Mouse (Mus musculus) liver, embryonic 12.5 days (tissue): Measurements from ENCODE around the gene Prss2. TPM values are rescaled to one million over a fixed set of nuclear protein-coding genes. Genes with fewer than 3 reads are reported as not detected.

ENCODE experiments used
- ATAC-seq: fragments of 200-750 bp; cut with Nextera tagmentation; 2 replicates; pipeline ENCODE4 v1.8.0; 2017; ENCODE audit warnings: moderate number of reproducible peaks, mild to moderate bottlenecking, moderate library complexity
- H3K27ac ChIP-seq: fragments of 300-500 bp; sonication (generic); 2 replicates; pipeline ENCODE4 v1.5.1; 2016; ENCODE audit warnings: mild to moderate bottlenecking
- H3K27me3 ChIP-seq: fragments of 300-500 bp; sonication (generic); replicated peaks from 2 replicates; pipeline ENCODE4 v1.6.1; 2016; ENCODE audit warnings: mild to moderate bottlenecking, moderate library complexity
- H3K36me3 ChIP-seq: fragments of 300-500 bp; sonication (generic); 2 replicates; pipeline ENCODE4 v1.6.1; 2016; ENCODE audit warnings: mild to moderate bottlenecking, moderate library complexity
- H3K4me1 ChIP-seq: fragments of 300-500 bp; sonication (generic); 2 replicates; pipeline ENCODE4 v1.6.1; 2016
- H3K4me2 ChIP-seq: fragments of 300-500 bp; sonication (generic); 2 replicates; pipeline ENCODE4 v1.6.1; 2016; ENCODE audit warnings: mild to moderate bottlenecking, moderate library complexity
- H3K4me3 ChIP-seq: fragments of 300-500 bp; sonication (generic); 2 replicates; pipeline ENCODE4 v1.5.1; 2016; ENCODE audit warnings: mild to moderate bottlenecking, moderate library complexity
- H3K9ac ChIP-seq: fragments of 300-500 bp; sonication (generic); 2 replicates; pipeline ENCODE4 v1.6.1; 2016; ENCODE audit warnings: mild to moderate bottlenecking, moderate library complexity
- H3K9me3 ChIP-seq: fragments of 300-500 bp; sonication (generic); replicated peaks from 2 replicates; pipeline ENCODE4 v1.6.1; 2016; ENCODE audit warnings: mild to moderate bottlenecking, moderate library complexity
- WGBS: fragments of 180-500 bp; shearing (Covaris S2); methylation state at CpG from one replicate; pipeline ENCODE4 v1.1.7; 2016; ENCODE audit not compliant: insufficient replicate concordance; 5-methylcytosine and 5-hydroxymethylcytosine counted together
- polyA plus RNA-seq: library from polyadenylated mRNA; unstranded; fragments of >200 nt; fragmentation: Nextera tagmentation; extraction: Ambion mirVana; gene quantifications from 2 replicates; pipeline ENCODE4 v1.2.1, GENCODE M21; 2016

Prss2 gene
- polyA plus RNA-seq, 1 experiment from 2014 or later, result not detected

- 45% methylated on average over 1 of the region's 1 CpGs for WGBS
- peak; percentile 54 for ATAC-seq
- Histone ChIP-seq H3K9me3 (no peaks in the 10 kb centered on the region), H3K4me3 (no peak overlapping the region), H3K36me3 (no peaks in the 10 kb centered on the region), H3K27me3 (peaks cover 29% of the 10 kb centered on the region), H3K27ac (no peak overlapping the region), H3K4me1 (peaks cover 19% of the 10 kb centered on the region), H3K4me2 (no peak overlapping the region), H3K9ac (no peak overlapping the region)
Measured at GRCm38 (mm10) chr6:41541746-41542145, 20.2 kb downstream of the Prss2 start.

- H3K4me1 ChIP-seq, result peaks cover 19% of the 10 kb centered on the region
- peaks cover 29% of the 10 kb centered on the region for H3K27me3 ChIP-seq
- peak overlapping the region; percentile 48 for H3K4me2 ChIP-seq
- no peak overlapping the region for H3K9ac ChIP-seq
- H3K4me3 ChIP-seq, result no peak overlapping the region
- H3K9me3 ChIP-seq, result no peaks in the 10 kb centered on the region
- ATAC-seq, result no peak
- no peak overlapping the region for H3K27ac ChIP-seq
- 23% methylated on average over 3 of the region's 3 CpGs for WGBS
- H3K36me3 ChIP-seq, result no peaks in the 10 kb centered on the region
Measured at GRCm38 (mm10) chr6:41542983-41543382, 21.4 kb downstream of the Prss2 start.

DNA sequence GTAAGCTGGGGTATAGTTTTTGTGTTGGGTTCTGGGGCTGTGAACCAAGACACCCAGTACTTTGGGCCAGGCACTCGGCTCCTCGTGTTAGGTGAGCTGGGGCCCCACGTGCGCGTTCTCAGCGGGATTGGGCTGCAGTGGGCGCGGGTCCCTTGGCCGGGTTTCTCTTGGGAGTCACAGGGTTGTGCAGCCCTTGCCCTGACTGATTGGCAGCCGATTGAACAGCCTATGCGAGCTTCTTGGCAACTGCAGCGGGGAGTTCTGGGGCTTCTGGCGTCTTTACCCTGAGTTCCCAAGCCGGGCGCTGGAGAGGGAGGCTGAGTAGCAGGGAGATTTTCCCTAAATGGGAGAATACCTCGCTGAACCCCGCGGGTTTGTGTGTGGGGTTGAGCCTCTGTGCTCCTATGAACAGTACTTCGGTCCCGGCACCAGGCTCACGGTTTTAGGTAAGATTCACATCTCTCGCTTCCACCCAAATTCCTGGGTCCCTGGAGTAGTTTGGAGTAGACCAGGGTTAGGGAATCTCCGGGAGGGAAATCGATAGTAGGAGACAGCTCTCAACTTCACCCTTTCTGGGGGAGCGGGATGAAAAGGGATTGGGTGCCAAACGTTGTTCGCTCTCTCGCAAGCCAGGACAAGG lies 21.9 kb downstream of the Prss2 start:
- Histone ChIP-seq H3K9ac (peak overlapping the region; percentile 31; the same call in 1 of the 2 replicates), H3K9me3 (no peaks in the 10 kb centered on the region), H3K4me1 (peaks cover 19% of the 10 kb centered on the region), H3K27ac (no peak overlapping the region), H3K4me3 (peak overlapping the region; percentile 34), H3K36me3 (no peaks in the 10 kb centered on the region), H3K27me3 (peaks cover 29% of the 10 kb centered on the region), H3K4me2 (peak overlapping the region; percentile 48)
- ATAC-seq, result no peak
- WGBS, result 11% methylated on average over 28 of the region's 28 CpGs

- Histone ChIP-seq H3K4me3 (no peak overlapping the region), H3K4me1 (peaks cover 19% of the 10 kb centered on the region), H3K36me3 (no peaks in the 10 kb centered on the region), H3K9ac (no peak overlapping the region), H3K4me2 (no peak overlapping the region), H3K27me3 (peaks cover 29% of the 10 kb centered on the region), H3K27ac (no peak overlapping the region), H3K9me3 (no peaks in the 10 kb centered on the region)
- ATAC-seq, result no peak
- 69% methylated on average over 5 of the region's 5 CpGs for WGBS
Measured at GRCm38 (mm10) chr6:41544381-41544924, 22.9 kb downstream of the Prss2 start.

- Histone ChIP-seq H3K36me3 (no peaks in the 10 kb centered on the region), H3K9ac (no peak overlapping the region), H3K4me1 (peaks cover 19% of the 10 kb centered on the region), H3K9me3 (no peaks in the 10 kb centered on the region), H3K27me3 (peaks cover 29% of the 10 kb centered on the region), H3K4me3 (no peak overlapping the region), H3K27ac (no peak overlapping the region), H3K4me2 (no peak overlapping the region)
- ATAC-seq, result no peak
- 69% methylated on average over 4 of the region's 4 CpGs for WGBS
Measured at GRCm38 (mm10) chr6:41545266-41545665, 23.7 kb downstream of the Prss2 start.

- WGBS, result 70% methylated on average over 5 of the region's 5 CpGs
- Histone ChIP-seq H3K9me3 (no peaks in the 10 kb centered on the region), H3K27ac (no peak overlapping the region), H3K27me3 (peaks cover 29% of the 10 kb centered on the region), H3K4me2 (no peak overlapping the region), H3K4me3 (no peak overlapping the region), H3K9ac (no peak overlapping the region), H3K4me1 (peaks cover 7% of the 10 kb centered on the region; the same call in 1 of the 2 replicates), H3K36me3 (no peaks in the 10 kb centered on the region)
- no peak for ATAC-seq
Measured at GRCm38 (mm10) chr6:41547056-41547650, 25.6 kb downstream of the Prss2 start.

DNA sequence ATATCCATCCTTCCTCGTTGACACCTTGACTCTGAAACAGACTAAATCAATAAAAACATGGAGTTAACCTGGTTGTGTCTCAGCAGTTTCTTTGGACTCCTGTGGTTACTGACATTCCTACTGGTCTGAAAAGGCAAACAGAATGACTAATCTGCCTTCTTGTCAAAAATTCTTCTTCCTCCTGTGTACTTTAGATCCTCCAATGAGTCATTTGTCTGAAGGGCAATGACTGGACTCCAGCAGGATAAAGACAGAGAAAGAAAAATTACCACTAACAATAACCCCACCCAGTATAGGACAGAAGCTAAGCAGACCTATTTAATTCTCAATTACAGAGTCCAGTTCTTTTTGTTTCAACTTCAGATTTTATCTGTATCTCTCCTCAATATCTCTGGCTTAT lies 26.7 kb downstream of the Prss2 start:
- H3K9ac ChIP-seq, result no peak overlapping the region
- H3K27me3 ChIP-seq, result peaks cover 20% of the 10 kb centered on the region
- ATAC-seq, result no peak
- no peaks in the 10 kb centered on the region for H3K36me3 ChIP-seq
- peaks cover 7% of the 10 kb centered on the region; the same call in 1 of the 2 replicates for H3K4me1 ChIP-seq
- H3K4me3 ChIP-seq, result no peak overlapping the region
- H3K9me3 ChIP-seq, result no peaks in the 10 kb centered on the region
- no peak overlapping the region for H3K27ac ChIP-seq
- WGBS, result 45% methylated on average over 1 of the region's 1 CpGs
- no peak overlapping the region for H3K4me2 ChIP-seq

DNA sequence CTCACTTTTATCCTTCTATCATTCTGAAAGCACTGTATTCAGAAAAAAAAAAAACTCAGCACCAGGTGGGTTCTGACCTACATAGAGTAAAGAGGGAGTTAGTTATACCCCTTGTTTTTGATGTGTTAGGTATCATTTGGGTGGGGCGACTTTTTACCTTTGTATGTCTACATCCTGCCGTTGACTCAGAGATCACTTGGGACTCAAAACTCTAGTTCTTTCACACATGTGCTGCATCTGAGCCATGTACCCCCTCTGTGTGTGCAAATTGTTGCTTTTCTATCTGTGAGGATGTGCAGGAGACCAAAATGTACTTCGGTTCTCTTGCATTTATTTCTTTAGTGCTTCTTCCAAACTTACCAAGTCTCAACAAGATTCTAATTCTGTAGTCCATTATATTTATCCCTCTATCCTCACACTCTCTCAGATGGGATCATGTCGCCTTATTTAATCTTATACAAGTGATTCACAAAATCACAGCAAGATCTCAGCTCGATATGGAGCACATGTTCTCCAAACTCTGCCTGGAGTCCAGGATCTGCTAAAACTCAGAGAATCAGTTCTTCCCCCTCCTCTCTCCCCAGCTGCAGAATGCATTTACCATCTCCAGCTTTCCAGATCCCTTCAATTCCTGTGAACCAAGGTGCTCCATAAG lies 31.9 kb downstream of the Prss2 start:
- Histone ChIP-seq H3K4me3 (no peak overlapping the region), H3K27me3 (no peaks in the 10 kb centered on the region), H3K27ac (no peak overlapping the region), H3K4me2 (no peak overlapping the region), H3K9me3 (no peaks in the 10 kb centered on the region), H3K36me3 (no peaks in the 10 kb centered on the region), H3K9ac (no peak overlapping the region), H3K4me1 (no peaks in the 10 kb centered on the region)
- 58% methylated on average over 5 of the region's 5 CpGs for WGBS
- ATAC-seq, result no peak

- Histone ChIP-seq H3K4me2 (no peak overlapping the region), H3K27me3 (no peaks in the 10 kb centered on the region), H3K4me1 (no peaks in the 10 kb centered on the region), H3K27ac (no peak overlapping the region), H3K9me3 (no peaks in the 10 kb centered on the region), H3K4me3 (no peak overlapping the region), H3K9ac (no peak overlapping the region), H3K36me3 (no peaks in the 10 kb centered on the region)
- ATAC-seq, result no peak
- WGBS, result 29% methylated on average over 7 of the region's 7 CpGs
Measured at GRCm38 (mm10) chr6:41554295-41555169, 32.9 kb downstream of the Prss2 start.

DNA sequence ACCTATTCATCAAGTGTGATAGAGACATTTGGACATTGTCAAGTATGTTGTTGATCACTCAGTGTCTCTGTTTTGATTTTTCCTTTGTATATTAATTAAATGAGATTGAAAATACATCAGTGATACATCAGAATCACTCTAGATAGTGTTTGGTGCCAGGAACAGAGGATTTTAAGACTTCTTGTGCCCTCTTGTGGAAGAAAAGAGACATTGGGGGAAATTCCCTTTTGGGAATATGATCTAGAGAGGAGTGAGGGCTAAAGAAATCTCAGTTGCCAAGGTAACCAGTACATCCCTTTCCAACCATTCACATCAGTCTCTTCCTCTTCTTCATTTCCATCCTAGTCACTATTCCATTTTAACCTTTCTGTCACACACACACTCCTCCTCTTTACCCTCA lies 34.8 kb downstream of the Prss2 start:
- H3K4me2 ChIP-seq, result no peak overlapping the region
- no peak overlapping the region for H3K27ac ChIP-seq
- ATAC-seq, result no peak
- no peak overlapping the region for H3K9ac ChIP-seq
- no peaks in the 10 kb centered on the region for H3K27me3 ChIP-seq
- H3K9me3 ChIP-seq, result no peaks in the 10 kb centered on the region
- H3K36me3 ChIP-seq, result no peaks in the 10 kb centered on the region
- H3K4me1 ChIP-seq, result no peaks in the 10 kb centered on the region
- no peak overlapping the region for H3K4me3 ChIP-seq

DNA sequence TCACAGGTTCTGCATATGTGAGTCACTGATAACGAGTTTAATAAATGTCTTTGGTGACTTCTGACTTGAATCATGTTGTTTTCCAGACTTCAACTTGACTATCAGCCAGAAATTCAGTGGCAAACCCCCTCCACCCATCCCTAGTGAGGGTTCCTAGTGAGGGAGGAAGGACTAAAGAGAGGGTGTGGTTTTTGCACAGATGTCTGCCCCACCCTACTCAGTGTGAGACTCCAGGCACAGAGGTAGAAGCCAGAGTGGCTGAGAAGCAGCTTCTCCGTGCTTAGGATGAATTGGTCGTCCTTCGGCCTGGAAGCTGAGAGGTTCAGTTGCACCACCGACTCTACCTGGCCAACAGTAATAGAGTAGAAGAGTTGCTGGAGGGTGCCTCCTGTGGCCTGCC lies 35.9 kb downstream of the Prss2 start:
- no peaks in the 10 kb centered on the region for H3K36me3 ChIP-seq
- WGBS, result 49% methylated on average over 5 of the region's 5 CpGs
- no peaks in the 10 kb centered on the region for H3K27me3 ChIP-seq
- no peak overlapping the region for H3K9ac ChIP-seq
- no peaks in the 10 kb centered on the region for H3K9me3 ChIP-seq
- no peak overlapping the region for H3K4me3 ChIP-seq
- 0 out of 2 replicates have a peak, but pooled peaks cover 2% of the 10 kb centered on the region for H3K4me1 ChIP-seq
- no peak overlapping the region for H3K27ac ChIP-seq
- ATAC-seq, result peak; percentile 77
- no peak overlapping the region for H3K4me2 ChIP-seq
